Comparison of ENCODE assay signal across 10 mouse cellular contexts in the genomic region with DNA sequence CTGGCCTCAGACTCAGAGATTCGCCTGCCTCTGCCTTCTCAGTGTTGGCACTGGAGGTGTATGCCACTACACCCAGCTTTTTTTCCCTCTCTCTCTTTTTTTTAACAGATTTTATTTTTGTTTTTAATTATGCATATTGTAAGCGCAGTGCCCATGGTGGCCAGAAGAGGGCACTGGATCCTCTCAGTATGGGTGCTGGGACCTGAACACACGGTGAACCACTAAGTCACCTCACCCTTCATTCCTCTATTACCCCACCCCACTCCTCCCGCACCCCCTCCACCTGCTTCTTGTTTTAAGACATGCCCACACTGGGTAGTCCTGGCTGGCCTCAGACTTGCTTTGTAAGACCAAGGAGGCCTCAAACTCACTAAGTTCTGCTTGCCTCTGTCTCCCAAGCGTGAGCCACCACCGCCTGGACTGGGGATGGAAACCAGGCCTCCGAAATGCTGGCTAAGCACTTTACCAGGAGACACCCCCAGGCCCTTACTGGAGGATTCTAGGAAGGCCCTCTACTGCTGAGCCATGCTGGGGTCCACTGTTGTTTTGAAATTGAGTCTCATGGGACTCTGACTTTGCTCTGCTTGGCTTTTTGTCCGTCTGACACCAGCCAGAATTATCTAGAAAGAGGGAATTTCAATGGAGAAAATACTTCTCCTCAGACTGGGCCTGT. TPM values are rescaled to one million over a fixed set of nuclear protein-coding genes. Genes with fewer than 3 reads are reported as not detected.
DNase-seq lines count a peak whose midpoint lies in the region; ATAC-seq and TF ChIP-seq lines count a peak whose summit lies in the region.
"Had no signal": no experiment of that assay in that cellular context is flagged by ENCODE, and none has a peak within 500 bp of the region (broad histone marks: within the 10 kb centered on the region; RNA-seq: fewer than 3 reads in every experiment).

No protein-coding gene starts in this region.

- 58% methylated on average over 8 of the region's 8 CpGs for WGBS in heart, embryonic 16.5 days
- WGBS in liver, embryonic 14.5 days (ENCODE audit: insufficient replicate concordance), result 45% methylated on average over 8 of the region's 8 CpGs

- H3K27me3 ChIP-seq in ES-Bruce4 (ENCODE audit: control insufficient read depth, insufficient read depth, low read length, poor library complexity, severe bottlenecking), result no peaks in the 10 kb centered on the region
- H3K27me3 ChIP-seq in heart, embryonic 16.5 days (ENCODE audit: control insufficient read depth, insufficient read depth, low read length), result no peaks in the 10 kb centered on the region
- H3K27me3 ChIP-seq in liver, embryonic 14.5 days (ENCODE audit: control insufficient read depth, insufficient read depth, low read length), result no peaks in the 10 kb centered on the region

- peaks cover 8% of the 10 kb centered on the region for H3K4me1 ChIP-seq in ES-Bruce4 (ENCODE audit: control insufficient read depth, insufficient read depth, low read length)
- H3K4me1 ChIP-seq in heart, embryonic 16.5 days (ENCODE audit: control insufficient read depth, insufficient read depth, low read length), result peaks cover 10% of the 10 kb centered on the region
- H3K4me1 ChIP-seq in liver, embryonic 14.5 days (replicated peaks; ENCODE audit: control insufficient read depth in 2 of 2, insufficient read depth in 2 of 2, low read length in 1 of 2), result no peaks in the 10 kb centered on the region

- peak; percentile 60 for DNase-seq in layer of hippocampus, adult 11-12 months (ENCODE audit: low spot score)
- DNase-seq in layer of hippocampus, adult 9-11 months, result no peak
- peak; percentile 8 for DNase-seq in c-Kit-negative CD71-positive TER-119-positive erythroid progenitor cells, embryonic 14.5 days (ENCODE audit: low read depth, low spot score)
- peak in 1 of 3 experiments; percentile 27 for DNase-seq in liver, embryonic 14.5 days (ENCODE audit: low read depth in 3 of 3, low spot score in 3 of 3)
- peak; percentile 61 for DNase-seq in retina, postnatal 1 day
- DNase-seq in yolk sac, embryonic 10.5 days (ENCODE audit: low spot score), result no peak

- no peak overlapping the region for H3K4me3 ChIP-seq in ES-Bruce4 (ENCODE audit: low read depth, low read length)
- no peak overlapping the region for H3K4me3 ChIP-seq in heart, embryonic 16.5 days (ENCODE audit: low read length)
- no peak overlapping the region for H3K4me3 ChIP-seq in liver, embryonic 14.5 days (ENCODE audit: insufficient read depth in 1 of 2, low read depth in 2 of 2, low read length in 2 of 2)
- H3K4me3 ChIP-seq: erythroblast, embryonic 14.5 days had no signal

- TF ChIP-seq POLR2A in ES-Bruce4 (IDR thresholded peaks at IDR 0.05; ENCODE audit: insufficient read depth, low read length), result no peak

- no peak for ATAC-seq in heart, embryonic 16.5 days (replicated peaks; ENCODE audit: extremely low read depth, insufficient read depth, low FRiP score)
- ATAC-seq in liver, embryonic 14.5 days (ENCODE audit: insufficient read depth), result no peak

- peak overlapping the region; percentile 22; the same call in 1 of the 2 replicates for H3K27ac ChIP-seq in ES-Bruce4 (ENCODE audit: insufficient read depth, low read length)
- H3K27ac ChIP-seq in heart, embryonic 16.5 days (ENCODE audit: low read length), result 0 out of 2 replicates have a peak overlapping the region, but pooled peaks have one; percentile 3
- H3K27ac ChIP-seq in liver, embryonic 14.5 days, result no peak overlapping the region
- H3K27ac ChIP-seq: macrophage had no signal

- no peaks in the 10 kb centered on the region for H3K9me3 ChIP-seq in ES-Bruce4 (replicated peaks; ENCODE audit: control insufficient read depth, insufficient read depth, low read length, poor library complexity, severe bottlenecking)
- H3K9me3 ChIP-seq in heart, embryonic 16.5 days (replicated peaks; ENCODE audit: control insufficient read depth, low read length), result no peaks in the 10 kb centered on the region
- H3K9me3 ChIP-seq in liver, embryonic 14.5 days (ENCODE audit: control insufficient read depth, low read length), result no peaks in the 10 kb centered on the region

- no peak overlapping the region for H3K9ac ChIP-seq in ES-Bruce4 (ENCODE audit: low read depth, poor library complexity, severe bottlenecking)
- no peak overlapping the region for H3K9ac ChIP-seq in heart, embryonic 16.5 days (ENCODE audit: low read length)
- H3K9ac ChIP-seq in liver, embryonic 14.5 days (replicated peaks), result no peak overlapping the region

- peaks cover 69% of the 10 kb centered on the region for H3K36me3 ChIP-seq in ES-Bruce4 (ENCODE audit: control insufficient read depth, insufficient read depth, low read length, poor library complexity, severe bottlenecking)
- H3K36me3 ChIP-seq in heart, embryonic 16.5 days (ENCODE audit: control insufficient read depth, insufficient read depth), result 0 out of 2 replicates have a peak, but pooled peaks cover 4% of the 10 kb centered on the region
- H3K36me3 ChIP-seq in liver, embryonic 14.5 days (replicated peaks; ENCODE audit: control insufficient read depth, insufficient read depth, low read depth), result no peaks in the 10 kb centered on the region

- H3K4me2 ChIP-seq in heart, embryonic 16.5 days (ENCODE audit: low read depth, low read length), result no peak overlapping the region
- no peak overlapping the region for H3K4me2 ChIP-seq in liver, embryonic 14.5 days (ENCODE audit: low read depth)

- TF ChIP-seq EP300 in ES-Bruce4 (IDR thresholded peaks at IDR 0.05; ENCODE audit: insufficient read depth, low read depth, low read length), result no peak
- no peak for TF ChIP-seq EP300 in liver, embryonic 14.5 days (IDR thresholded peaks at IDR 0.05; ENCODE audit: low read depth)

- TF ChIP-seq CTCF in ES-Bruce4 (IDR thresholded peaks at IDR 0.05; ENCODE audit: low read depth, low read length), result peak; percentile 73
- peak; percentile 79 for TF ChIP-seq CTCF in liver, embryonic 14.5 days (IDR thresholded peaks at IDR 0.05; ENCODE audit: low read depth)

RNA-seq across cellular contexts. Expression of a gene that starts 4.9 kb away (rescaled TPM):
- polyA plus RNA-seq in ES-Bruce4 (2011; ENCODE audit: insufficient read depth, insufficient read length, low read depth, missing spikeins), result not detected in 2 replicates
- polyA plus RNA-seq in heart, embryonic 16.5 days (2015; fragmentation: Nextera tagmentation; extraction: Ambion mirVana), result 1.7 and 2.4 TPM in 2 replicates
- polyA plus RNA-seq in liver, embryonic 14.5 days (2012; rRNA removed), result 20.4 and 26.8 TPM in 2 replicates
- polyA plus RNA-seq in liver, embryonic 14.5 days (2014; fragmentation: Nextera tagmentation; extraction: Ambion mirVana), result 19.6 and 20.3 TPM in 2 replicates
- polyA plus RNA-seq: macrophage had no signal

RNA-seq across cellular contexts. Expression of a gene that starts 12.2 kb away (rescaled TPM):
- polyA plus RNA-seq in ES-Bruce4 (2011; ENCODE audit: insufficient read depth, insufficient read length, low read depth, missing spikeins), result 74.9 and 80.8 TPM in 2 replicates
- polyA plus RNA-seq in heart, embryonic 16.5 days (2015; fragmentation: Nextera tagmentation; extraction: Ambion mirVana), result 45.2 and 46.2 TPM in 2 replicates
- 6.7 and 9.0 TPM in 2 replicates for polyA plus RNA-seq in liver, embryonic 14.5 days (2012; rRNA removed)
- polyA plus RNA-seq in liver, embryonic 14.5 days (2014; fragmentation: Nextera tagmentation; extraction: Ambion mirVana), result 2.1 and 3.4 TPM in 2 replicates

RNA-seq across cellular contexts. Expression of a gene that starts 41.7 kb away (rescaled TPM):
- polyA plus RNA-seq in ES-Bruce4 (2011; ENCODE audit: insufficient read depth, insufficient read length, low read depth, missing spikeins), result 62.3 and 63.5 TPM in 2 replicates
- 16.6 and 21.8 TPM in 2 replicates for polyA plus RNA-seq in heart, embryonic 16.5 days (2015; fragmentation: Nextera tagmentation; extraction: Ambion mirVana)
- polyA plus RNA-seq in liver, embryonic 14.5 days (2012; rRNA removed), result 3.9 and 4.2 TPM in 2 replicates
- polyA plus RNA-seq in liver, embryonic 14.5 days (2014; fragmentation: Nextera tagmentation; extraction: Ambion mirVana), result 1.2 and 1.4 TPM in 2 replicates

Comparison
In these comparisons a context has a peak if more than half of its experiments do, and no peak if none do; other contexts are left out.
1. DNase-seq: peak in layer of hippocampus, adult 11-12 months (single experiment), c-Kit-negative CD71-positive TER-119-positive erythroid progenitor cells, embryonic 14.5 days (single experiment) and retina, postnatal 1 day (single experiment); none in layer of hippocampus, adult 9-11 months (single experiment) and yolk sac, embryonic 10.5 days (single experiment).